Mouse (Mus musculus) neutrophil, adult 59 days (primary cell): ENCODE results near the gene Tsx. TPM values are rescaled to one million over a fixed set of nuclear protein-coding genes. Genes with fewer than 3 reads are reported as not detected.

ENCODE experiments used
- total RNA-seq, 2 experiments: library from RNA; stranded (reverse); gene quantifications; 1 replicate in 1 of 2; 2 replicates in 1 of 2; pipeline ENCODE4 v1.2.4; 2023

Tsx gene
- total RNA-seq: not detected

GRCm38 (mm10) chrX:103414167-103414566 lies at the start of gene Tsx:
TSS of gene Tsx (plus strand) at chrX:103414467.

GRCm38 (mm10) chrX:103421710-103422109 lies 7.4 kb downstream of the Tsx start, which contains the start of gene Gm26992:
TSS of gene Gm26992 (plus strand) at chrX:103422010.

Other genes starting within 250 kb of the Tsx start
- gene Nap1l2, start 227.8 kb upstream of the Tsx start, total RNA-seq: under 1 TPM; 0.27 to 0.40 TPM
- gene Cdx4, start 93.1 kb upstream of the Tsx start, total RNA-seq: not detected
- gene Chic1, start 58.0 kb upstream of the Tsx start, total RNA-seq: under 1 TPM in 1 of 2 experiments, not detected in 1; 0.04 TPM
- not detected for gene Gm26992, start 7.5 kb downstream of the Tsx start, total RNA-seq
- gene Zcchc13, start 216.1 kb downstream of the Tsx start, total RNA-seq: not detected